Mouse (Mus musculus) macrophage (primary cell): Measurements from ENCODE around the gene Wdfy3. TPM values are rescaled to one million over a fixed set of nuclear protein-coding genes. Genes with fewer than 3 reads are reported as not detected.

Source experiments
- H3K27ac ChIP-seq: fragments of 350-480 bp; formaldehyde crosslinking; 2 replicates; pipeline ENCODE4 v1.9.0; 2021
- H3K36me3 ChIP-seq: fragments of 350-480 bp; formaldehyde crosslinking; 2 replicates; pipeline ENCODE4 v1.9.0; 2021; ENCODE audit errors: inconsistent target
- H3K4me3 ChIP-seq: fragments of 350-480 bp; formaldehyde crosslinking; 2 replicates; pipeline ENCODE4 v1.9.0; 2021; ENCODE audit errors: inconsistent target
- H3K79me2 ChIP-seq: fragments of 350-480 bp; formaldehyde crosslinking; 2 replicates; pipeline ENCODE4 v1.9.0; 2021; ENCODE audit errors: inconsistent target
- WGBS: methylation state at CpG from one replicate; pipeline ENCODE4 v1.1.7; 2026; ENCODE audit warnings: inconsistent platforms; ENCODE audit not compliant: missing documents; 5-methylcytosine and 5-hydroxymethylcytosine counted together
- polyA plus RNA-seq: library from polyadenylated mRNA; stranded (reverse); fragments of 250-400 nt; gene quantifications from 3 replicates; pipeline ENCODE4 v1.2.4, GENCODE M21; 2018; ENCODE audit warnings: inconsistent platforms

Wdfy3 gene
- polyA plus RNA-seq, 1 experiment from 2014 or later, result 31.1 TPM

- H3K36me3 ChIP-seq, result peaks cover 64% of the 10 kb centered on the region
Observed at GRCm38 (mm10) chr5:101959369-101959768, 110.4 kb downstream of the Wdfy3 start.

GRCm38 (mm10) chr5:101958941-101959340, 110.8 kb downstream of the Wdfy3 start:
- Histone ChIP-seq H3K79me2 (peaks cover 73% of the 10 kb centered on the region), H3K27ac (no peak overlapping the region), H3K4me3 (no peak overlapping the region), H3K36me3 (peaks cover 64% of the 10 kb centered on the region)
- WGBS, result 98% methylated on average over 4 of the region's 4 CpGs

More at GRCm38 (mm10) chr5:101959369-101959768, 110.4 kb downstream of the Wdfy3 start:
- WGBS, result 95% methylated on average over 13 of the region's 13 CpGs
- no peak overlapping the region for H3K27ac ChIP-seq
- H3K4me3 ChIP-seq, result no peak overlapping the region
- H3K79me2 ChIP-seq, result peaks cover 77% of the 10 kb centered on the region

GRCm38 (mm10) chr5:101957419-101957818, 112.3 kb downstream of the Wdfy3 start:
- Histone ChIP-seq H3K36me3 (peaks cover 68% of the 10 kb centered on the region), H3K79me2 (peaks cover 58% of the 10 kb centered on the region), H3K4me3 (no peak overlapping the region), H3K27ac (no peak overlapping the region)
- WGBS, result over 99% methylated on average over 8 of the region's 8 CpGs

GRCm38 (mm10) chr5:101954393-101955340, 115.1 kb downstream of the Wdfy3 start:
- peaks cover 70% of the 10 kb centered on the region for H3K36me3 ChIP-seq
- no peak overlapping the region for H3K27ac ChIP-seq
- peaks cover 30% of the 10 kb centered on the region for H3K79me2 ChIP-seq
- WGBS, result 84% methylated on average over 16 of the region's 16 CpGs
- H3K4me3 ChIP-seq, result no peak overlapping the region

GRCm38 (mm10) chr5:101951918-101952317, 117.8 kb downstream of the Wdfy3 start:
- WGBS, result 50% methylated on average over 1 of the region's 1 CpGs

GRCm38 (mm10) chr5:101949323-101949722, 120.4 kb downstream of the Wdfy3 start:
- Histone ChIP-seq H3K4me3 (no peak overlapping the region), H3K27ac (no peak overlapping the region), H3K36me3 (peaks cover 80% of the 10 kb centered on the region), H3K79me2 (no peaks in the 10 kb centered on the region)
- WGBS, result 95% methylated on average over 8 of the region's 8 CpGs

More at GRCm38 (mm10) chr5:101951918-101952317, 117.8 kb downstream of the Wdfy3 start:
- H3K36me3 ChIP-seq, result peaks cover 81% of the 10 kb centered on the region
- H3K4me3 ChIP-seq, result no peak overlapping the region
- no peak overlapping the region for H3K27ac ChIP-seq
- peaks cover 3% of the 10 kb centered on the region; the same call in 1 of the 2 replicates for H3K79me2 ChIP-seq

GRCm38 (mm10) chr5:101948641-101949040, 121.1 kb downstream of the Wdfy3 start:
- H3K27ac ChIP-seq, result no peak overlapping the region
- no peaks in the 10 kb centered on the region for H3K79me2 ChIP-seq
- no peak overlapping the region for H3K4me3 ChIP-seq
- peaks cover 87% of the 10 kb centered on the region for H3K36me3 ChIP-seq
- WGBS, result 99% methylated on average over 7 of the region's 7 CpGs

- H3K4me3 ChIP-seq, result no peak overlapping the region
- peaks cover 89% of the 10 kb centered on the region for H3K36me3 ChIP-seq
- no peak overlapping the region for H3K27ac ChIP-seq
- 91% methylated on average over 5 of the region's 5 CpGs for WGBS
- no peaks in the 10 kb centered on the region; the same call in 1 of the 2 replicates for H3K79me2 ChIP-seq
Observed at GRCm38 (mm10) chr5:101945731-101946130, 124.0 kb downstream of the Wdfy3 start.

GRCm38 (mm10) chr5:101937909-101938596, 131.7 kb downstream of the Wdfy3 start:
- Histone ChIP-seq H3K36me3 (peaks cover 80% of the 10 kb centered on the region), H3K27ac (no peak overlapping the region), H3K79me2 (no peaks in the 10 kb centered on the region; the same call in 1 of the 2 replicates), H3K4me3 (no peak overlapping the region)
- WGBS, result 51% methylated on average over 13 of the region's 13 CpGs

- Histone ChIP-seq H3K36me3 (peaks cover 77% of the 10 kb centered on the region), H3K27ac (no peak overlapping the region), H3K4me3 (no peak overlapping the region), H3K79me2 (no peaks in the 10 kb centered on the region; the same call in 1 of the 2 replicates)
- 97% methylated on average over 21 of the region's 21 CpGs for WGBS
Observed at GRCm38 (mm10) chr5:101937362-101937761, 132.4 kb downstream of the Wdfy3 start.

- no peak overlapping the region for H3K4me3 ChIP-seq
- H3K27ac ChIP-seq, result no peak overlapping the region
- H3K36me3 ChIP-seq, result peaks cover 69% of the 10 kb centered on the region
- WGBS, result 99% methylated on average over 16 of the region's 16 CpGs
- H3K79me2 ChIP-seq, result no peaks in the 10 kb centered on the region; the same call in 1 of the 2 replicates
Observed at GRCm38 (mm10) chr5:101935893-101936292, 133.8 kb downstream of the Wdfy3 start.

- no peak overlapping the region for H3K4me3 ChIP-seq
- peaks cover 70% of the 10 kb centered on the region for H3K36me3 ChIP-seq
- H3K27ac ChIP-seq, result no peak overlapping the region
- 89% methylated on average over 7 of the region's 7 CpGs for WGBS
- no peaks in the 10 kb centered on the region; the same call in 1 of the 2 replicates for H3K79me2 ChIP-seq
Observed at GRCm38 (mm10) chr5:101934629-101935028, 135.1 kb downstream of the Wdfy3 start.

GRCm38 (mm10) chr5:101932971-101933810, 136.5 kb downstream of the Wdfy3 start:
- Histone ChIP-seq H3K27ac (no peak overlapping the region), H3K79me2 (no peaks in the 10 kb centered on the region; the same call in 1 of the 2 replicates), H3K36me3 (peaks cover 80% of the 10 kb centered on the region), H3K4me3 (no peak overlapping the region)
- 94% methylated on average over 15 of the region's 15 CpGs for WGBS

GRCm38 (mm10) chr5:101931997-101932396, 137.7 kb downstream of the Wdfy3 start:
- peaks cover 80% of the 10 kb centered on the region for H3K36me3 ChIP-seq
- WGBS, result 77% methylated on average over 4 of the region's 4 CpGs
- H3K4me3 ChIP-seq, result no peak overlapping the region
- H3K79me2 ChIP-seq, result no peaks in the 10 kb centered on the region; the same call in 1 of the 2 replicates
- no peak overlapping the region for H3K27ac ChIP-seq
